Mouse (Mus musculus) adipocyte (in vitro differentiated cells): ENCODE measurements around the gene 1110032A03Rik.

Source experiments
- DNase-seq: peaks from one replicate; pipeline ENCODE4 v3.0.0-alpha.2; 2016; ENCODE audit warnings: low spot score

Gene 1110032A03Rik

DNA sequence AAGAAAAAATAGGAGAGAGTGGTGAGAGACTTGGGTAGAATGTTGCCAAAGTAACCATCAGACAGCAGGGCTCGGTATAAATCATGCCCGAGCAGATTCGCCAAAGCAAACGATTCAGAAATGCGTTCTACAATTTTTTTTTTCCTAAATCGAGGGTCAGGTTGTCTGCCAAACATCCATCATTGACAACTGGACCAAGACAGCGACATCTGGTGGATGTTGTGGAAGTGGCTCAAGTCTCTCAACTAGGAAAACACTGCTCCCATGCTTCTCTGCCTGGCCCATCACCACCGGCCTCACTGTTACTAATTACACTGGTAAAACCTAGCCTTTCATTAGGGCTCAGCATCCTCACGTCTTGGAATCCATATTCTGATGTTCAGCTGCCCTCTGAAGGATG, 40.3 kb downstream of the 1110032A03Rik start:
- DNase-seq: peak; percentile 81

DNA sequence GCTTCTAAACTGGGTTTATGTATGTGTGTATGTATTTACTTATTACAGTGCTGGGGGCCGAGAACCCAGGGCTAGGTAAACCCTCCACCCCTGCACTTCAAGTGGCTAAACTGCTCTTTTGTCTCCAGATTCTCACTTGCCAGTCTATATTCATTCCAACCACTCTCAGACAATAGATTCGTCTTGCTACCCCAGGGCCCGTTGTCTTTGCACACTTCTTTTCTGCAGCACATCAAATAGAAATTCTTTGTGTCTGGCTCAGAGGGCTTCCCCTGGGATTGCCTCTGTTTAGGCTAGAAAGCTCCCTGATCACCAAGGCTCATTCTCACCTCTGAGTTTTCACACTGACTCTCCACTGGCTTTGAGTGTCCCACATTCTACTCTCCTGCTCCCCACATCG, 42.8 kb downstream of the 1110032A03Rik start:
- DNase-seq: no peak

DNA sequence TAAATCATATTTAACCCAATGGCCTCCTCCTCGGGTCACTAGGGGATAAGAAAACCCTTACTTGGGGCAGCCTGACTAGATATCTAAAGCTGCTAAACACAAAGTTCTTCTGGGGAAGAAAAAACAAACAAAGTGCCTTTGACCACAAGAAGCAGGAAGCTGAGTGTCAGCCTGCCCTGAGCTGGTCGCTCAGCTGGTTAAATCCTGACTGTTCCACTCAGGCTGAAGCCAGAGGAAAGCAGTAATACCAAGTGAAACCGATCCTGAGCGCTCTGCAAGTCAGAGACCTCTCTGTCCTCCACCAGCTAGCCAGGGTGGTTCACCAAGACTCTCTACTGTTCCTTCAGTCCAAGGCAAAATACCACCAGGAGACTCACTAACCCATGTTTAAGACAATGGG, 45.7 kb downstream of the 1110032A03Rik start:
- DNase-seq: peak; percentile 29

- peak; percentile 80 for DNase-seq
Observed at GRCm38 (mm10) chr9:50727925-50728651, 47.2 kb downstream of the 1110032A03Rik start.

DNA sequence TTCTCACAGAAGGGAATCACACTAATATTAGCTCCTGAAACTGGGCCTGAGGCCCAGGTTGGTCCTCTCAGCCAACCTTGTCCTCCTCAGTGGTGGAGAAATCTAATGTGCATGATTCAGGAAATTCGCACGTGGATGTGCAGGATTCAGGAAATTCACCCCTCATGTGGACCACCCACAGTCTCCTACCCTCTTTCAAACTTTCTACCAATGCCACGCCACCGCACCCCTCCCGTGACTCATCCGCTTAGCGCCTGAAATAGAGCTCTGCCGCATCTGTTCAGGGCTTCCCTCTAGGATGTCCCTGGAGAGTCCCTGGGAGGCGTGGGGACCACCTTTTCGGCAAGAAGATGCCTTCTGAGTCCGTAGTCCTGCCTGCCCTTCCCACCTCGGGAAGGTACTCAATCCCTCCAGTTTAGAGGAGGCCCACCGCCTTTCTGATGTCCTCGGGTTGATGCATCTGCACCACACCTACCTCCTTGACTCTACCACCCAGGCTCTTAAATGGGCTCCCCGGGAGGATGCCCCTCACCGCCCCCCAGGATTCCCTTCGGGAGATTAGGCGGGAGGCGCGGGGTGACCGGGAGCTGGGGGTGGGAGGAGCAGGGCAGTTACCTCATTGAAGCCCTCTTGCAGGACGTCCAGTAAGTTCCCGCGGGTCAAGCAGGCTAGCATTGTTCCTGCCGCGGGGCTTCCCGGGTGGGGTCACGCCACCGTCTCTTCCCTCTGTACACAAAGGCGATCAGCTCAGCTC, 48.0 kb downstream of the 1110032A03Rik start:
- DNase-seq: peak; percentile 56

- peak; percentile 72 for DNase-seq
Observed at GRCm38 (mm10) chr9:50725921-50726590, 49.3 kb downstream of the 1110032A03Rik start.

GRCm38 (mm10) chr9:50724661-50725330, 50.5 kb downstream of the 1110032A03Rik start:
- DNase-seq: peak; percentile 42

DNA sequence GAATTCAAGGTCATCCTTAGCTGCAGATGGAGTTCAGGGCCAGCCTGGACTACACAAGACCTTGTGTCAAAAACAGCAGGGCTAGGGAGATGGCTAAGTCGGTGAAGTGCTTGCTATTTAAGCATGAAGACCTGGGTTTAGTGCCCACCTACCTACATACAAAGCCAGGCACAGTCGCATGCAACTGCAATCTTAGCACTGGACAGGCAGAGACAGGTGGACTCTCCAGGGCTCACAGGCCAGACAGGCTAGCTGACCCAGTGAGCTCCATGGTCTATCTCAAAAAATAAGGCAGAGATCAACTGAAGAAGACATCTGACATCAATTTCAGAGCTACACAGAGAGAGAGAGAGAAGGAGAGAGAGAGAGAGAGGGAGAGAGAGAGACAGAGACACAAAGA, 51.2 kb downstream of the 1110032A03Rik start:
- DNase-seq: peak; percentile 29

- DNase-seq: peak; percentile 99
Observed at GRCm38 (mm10) chr9:50723406-50723805, 51.9 kb downstream of the 1110032A03Rik start.

- no peak for DNase-seq
Observed at GRCm38 (mm10) chr9:50722451-50722911, 52.8 kb downstream of the 1110032A03Rik start.

DNA sequence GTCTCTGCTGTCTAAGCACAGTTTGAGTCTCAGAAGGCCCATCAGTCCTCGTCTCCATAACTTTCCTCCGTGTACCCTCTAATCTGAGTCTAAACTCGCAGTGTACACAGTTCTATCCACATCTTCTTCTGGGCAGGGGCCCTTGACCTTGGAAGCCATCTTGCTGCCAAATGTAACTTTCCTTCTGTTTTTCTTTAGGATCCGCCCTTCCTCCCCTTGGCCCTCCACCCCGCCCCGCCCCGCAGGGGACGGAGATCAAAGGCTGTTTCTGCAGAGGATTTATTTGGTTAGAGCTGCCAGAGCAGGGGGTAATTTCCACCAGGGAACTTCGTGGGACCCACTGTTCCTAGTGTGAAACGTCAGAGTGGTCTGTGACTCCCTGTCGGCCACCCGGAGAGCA, 54.3 kb downstream of the 1110032A03Rik start:
- DNase-seq: no peak

GRCm38 (mm10) chr9:50718878-50719277, 56.4 kb downstream of the 1110032A03Rik start:
- DNase-seq: no peak

GRCm38 (mm10) chr9:50714188-50714587, 61.1 kb downstream of the 1110032A03Rik start:
- DNase-seq: no peak
